Mouse (Mus musculus) layer of hippocampus, postnatal 14 days (tissue): ENCODE results near the gene Krtap4-1. TPM values are rescaled to one million over a fixed set of nuclear protein-coding genes. Genes with fewer than 3 reads are reported as not detected.

Experiments
- DNase-seq, 2 experiments: peaks; one replicate each; pipeline ENCODE4 v3.0.0; 2021 to 2022; ENCODE audit warnings: low spot score in 2 of 2, mixed read lengths in 1 of 2
- total RNA-seq, 2 experiments: library from RNA; stranded (reverse); gene quantifications; 2 replicates each; pipeline ENCODE4 v1.2.3; 2021

Krtap4-1 gene
- total RNA-seq, 2 experiments from 2014 or later = not detected

DNA sequence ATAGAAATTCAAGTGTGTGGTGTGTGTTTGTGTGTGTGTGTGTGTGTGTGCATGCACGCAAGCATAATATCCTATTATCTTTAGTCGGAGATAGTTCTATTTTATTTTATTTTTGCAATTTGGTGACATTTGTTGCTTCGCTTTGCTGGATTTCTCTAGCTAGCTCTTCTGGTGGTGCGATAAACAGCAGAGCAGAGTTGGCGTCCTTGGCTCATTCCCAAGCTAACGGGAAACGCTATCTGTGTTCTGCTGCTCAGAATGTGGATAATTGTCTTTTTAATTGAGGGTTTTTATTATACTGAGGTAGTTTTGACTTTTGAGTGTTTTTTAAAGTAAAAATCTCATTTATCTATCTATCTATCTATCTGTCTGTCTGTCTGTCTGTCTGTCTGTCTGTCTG is 42.9 kb downstream of the Krtap4-1 start:
- peak; percentile 46 to 77 for DNase-seq

- DNase-seq = no peak
These were observed 44.8 kb downstream of the Krtap4-1 start, which contains the start of gene Krtap1-4 for GRCm38 (mm10) chr11:99583245-99583704. Gene Krtap1-4, minus strand, starts transcription at chr11:99583654.

GRCm38 (mm10) chr11:99581564-99581963 is 46.5 kb downstream of the Krtap4-1 start:
- no peak for DNase-seq

GRCm38 (mm10) chr11:99581051-99581450 is 47.0 kb downstream of the Krtap4-1 start:
- DNase-seq = no peak

GRCm38 (mm10) chr11:99580636-99581035 is 47.4 kb downstream of the Krtap4-1 start, which contains the start of gene Krtap1-5:
Gene Krtap1-5, minus strand, starts transcription at chr11:99581016.
- DNase-seq = no peak

Other genes starting within 250 kb of the Krtap4-1 start
- gene Krt10, start 238.9 kb downstream of the Krtap4-1 start, total RNA-seq = 10 to 100 TPM; 13.0 to 14.4 TPM
- 1 to 10 TPM; 1.1 to 1.5 TPM for gene Krt12, start 206.0 kb downstream of the Krtap4-1 start, total RNA-seq
- gene Krt20, start 190.1 kb downstream of the Krtap4-1 start, total RNA-seq = not detected
- not detected for gene Krt23, start 135.1 kb downstream of the Krtap4-1 start, total RNA-seq
- not detected for gene Krt39, start 106.9 kb downstream of the Krtap4-1 start, total RNA-seq
- gene Krt40, start 85.1 kb downstream of the Krtap4-1 start, total RNA-seq = not detected
- not detected for gene Krtap3-3, start 77.4 kb downstream of the Krtap4-1 start, total RNA-seq
- gene Krtap3-2, start 71.4 kb downstream of the Krtap4-1 start, total RNA-seq = not detected
- gene Gm11939, start 68.8 kb downstream of the Krtap4-1 start, total RNA-seq = not detected
- gene Krtap3-1, start 61.6 kb downstream of the Krtap4-1 start, total RNA-seq = not detected
- not detected for gene Krtap1-5, start 47.2 kb downstream of the Krtap4-1 start, total RNA-seq
- not detected for gene Krtap1-4, start 44.6 kb downstream of the Krtap4-1 start, total RNA-seq
- not detected for gene Krtap1-3, start 36.9 kb downstream of the Krtap4-1 start, total RNA-seq
- gene Krtap9-3, start 30.1 kb downstream of the Krtap4-1 start, total RNA-seq = not detected
- gene Gm11938, start 24.9 kb downstream of the Krtap4-1 start, total RNA-seq = not detected
- not detected for gene Gm11937, start 18.0 kb downstream of the Krtap4-1 start, total RNA-seq
- gene Krtap2-4, start 13.4 kb downstream of the Krtap4-1 start, total RNA-seq = not detected
- not detected for gene Gm11562, start 7.8 kb downstream of the Krtap4-1 start, total RNA-seq
- gene Krtap4-2, start 6.8 kb upstream of the Krtap4-1 start, total RNA-seq = not detected
- not detected for gene Krtap4-7, start 15.9 kb upstream of the Krtap4-1 start, total RNA-seq
- gene Gm11555, start 22.0 kb upstream of the Krtap4-1 start, total RNA-seq = not detected
- gene Gm11563, start 30.7 kb upstream of the Krtap4-1 start, total RNA-seq = not detected
- not detected for gene Krtap4-6, start 37.7 kb upstream of the Krtap4-1 start, total RNA-seq
- not detected for gene Gm14190, start 62.5 kb upstream of the Krtap4-1 start, total RNA-seq
- not detected for gene Gm14180, start 106.1 kb upstream of the Krtap4-1 start, total RNA-seq
- not detected for gene Gm11595, start 144.7 kb upstream of the Krtap4-1 start, total RNA-seq
- gene Krtap4-8, start 152.5 kb upstream of the Krtap4-1 start, total RNA-seq = not detected
- gene Krtap4-9, start 157.0 kb upstream of the Krtap4-1 start, total RNA-seq = not detected
- not detected for gene Gm11596, start 165.2 kb upstream of the Krtap4-1 start, total RNA-seq
- gene Gm11569, start 170.7 kb upstream of the Krtap4-1 start, total RNA-seq = not detected
- not detected for gene Gm11554, start 176.2 kb upstream of the Krtap4-1 start, total RNA-seq
- not detected for gene Krtap4-13, start 181.7 kb upstream of the Krtap4-1 start, total RNA-seq
- gene Gm11564, start 187.4 kb upstream of the Krtap4-1 start, total RNA-seq = not detected
- gene 2300003K06Rik, start 209.8 kb upstream of the Krtap4-1 start, total RNA-seq = not detected
- gene Krtap4-16, start 223.4 kb upstream of the Krtap4-1 start, total RNA-seq = not detected
- gene Gm11568, start 229.7 kb upstream of the Krtap4-1 start, total RNA-seq = not detected
- not detected for gene Gm11559, start 236.2 kb upstream of the Krtap4-1 start, total RNA-seq
- not detected for gene Krtap9-1, start 245.2 kb upstream of the Krtap4-1 start, total RNA-seq